Mouse (Mus musculus): ENCODE data around the gene Arid2. TPM values are rescaled to one million over a fixed set of nuclear protein-coding genes. Genes with fewer than 3 reads are reported as not detected.

Arid2 gene
- total and polyA plus RNA-seq, 3 experiments: 20.3 to 31.2 (median 25.9) TPM

DNA sequence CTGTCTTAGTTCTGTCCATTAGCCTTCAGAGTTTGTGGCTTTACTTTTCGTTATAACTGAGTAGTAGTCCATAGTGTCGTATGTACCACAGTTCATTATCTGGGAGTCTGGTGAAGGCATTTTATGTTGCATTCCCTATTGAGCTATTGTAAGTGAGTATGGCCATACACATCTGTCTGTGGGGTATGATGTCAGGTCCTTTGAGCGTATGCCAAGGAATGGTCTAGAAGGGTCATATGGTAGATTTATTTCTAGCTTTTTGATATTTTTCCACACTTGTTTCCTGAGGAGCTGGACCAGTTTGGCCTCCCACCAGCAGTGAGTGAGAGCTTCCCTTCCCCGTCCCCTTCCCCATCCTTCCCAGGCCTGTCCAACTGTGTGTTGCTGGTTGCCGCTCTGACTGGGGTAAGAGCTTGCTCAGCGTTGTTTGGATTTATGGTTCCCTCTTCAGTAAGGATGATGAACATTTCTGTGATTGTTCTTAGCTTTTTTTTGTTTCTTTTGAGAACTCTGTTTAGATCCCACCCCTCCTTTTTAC lies 58.1 kb downstream of the Arid2 start:
- H3K4me3 ChIP-seq (ENCODE audit: control insufficient read depth in 1 of 2, insufficient read depth in 1 of 2, low read depth in 2 of 2, low read length in 2 of 2): no peak overlapping the region
- H3K9me3 ChIP-seq (replicated peaks; ENCODE audit: insufficient read depth, low read length): no peaks in the 10 kb centered on the region
- H3K9ac ChIP-seq (ENCODE audit: control insufficient read depth, low read depth, low read length, poor library complexity, severe bottlenecking): no peak overlapping the region
- no peaks in the 10 kb centered on the region for H3K27me3 ChIP-seq (ENCODE audit: control insufficient read depth in 1 of 2, insufficient read depth in 2 of 2, low read length in 2 of 2)
- no peak for TF ChIP-seq NRF1 (IDR thresholded peaks at IDR 0.05; ENCODE audit: insufficient read depth, low read depth, low read length, poor library complexity, severe bottlenecking)
- TF ChIP-seq MXI1 (IDR thresholded peaks at IDR 0.05; ENCODE audit: low read depth, low read length): no peak
- TF ChIP-seq E2F4 (IDR thresholded peaks at IDR 0.05; ENCODE audit: borderline replicate concordance, low read depth, low read length): no peak
- no peak for TF ChIP-seq MAZ (IDR thresholded peaks at IDR 0.05; ENCODE audit: low read depth, low read length)
- TF ChIP-seq MYB (IDR thresholded peaks at IDR 0.05; ENCODE audit: low read depth, low read length): no peak
- TF ChIP-seq RAD21 (IDR thresholded peaks at IDR 0.05; ENCODE audit: low read depth, low read length): no peak
- DNase-seq (ENCODE audit: low read depth, low spot score): no peak
- peaks cover 0 to 32% of the 10 kb centered on the region in 2 experiments; a peak in 2 of 4 replicates for H3K36me3 ChIP-seq (ENCODE audit: control insufficient read depth in 1 of 2, insufficient read depth in 2 of 2, low read length in 2 of 2)
- peaks cover 22 to 32% of the 10 kb centered on the region in 2 experiments for H3K4me1 ChIP-seq (ENCODE audit: control insufficient read depth in 1 of 2, insufficient read depth in 2 of 2, low read length in 2 of 2)
- H3K79me2 ChIP-seq (ENCODE audit: control insufficient read depth, insufficient read depth, low read length, poor library complexity): peaks cover 5% of the 10 kb centered on the region; the same call in 1 of the 2 replicates
- peak overlapping the region; percentile 87 for H3K27ac ChIP-seq (ENCODE audit: control insufficient read depth, low read depth, low read length)

DNA sequence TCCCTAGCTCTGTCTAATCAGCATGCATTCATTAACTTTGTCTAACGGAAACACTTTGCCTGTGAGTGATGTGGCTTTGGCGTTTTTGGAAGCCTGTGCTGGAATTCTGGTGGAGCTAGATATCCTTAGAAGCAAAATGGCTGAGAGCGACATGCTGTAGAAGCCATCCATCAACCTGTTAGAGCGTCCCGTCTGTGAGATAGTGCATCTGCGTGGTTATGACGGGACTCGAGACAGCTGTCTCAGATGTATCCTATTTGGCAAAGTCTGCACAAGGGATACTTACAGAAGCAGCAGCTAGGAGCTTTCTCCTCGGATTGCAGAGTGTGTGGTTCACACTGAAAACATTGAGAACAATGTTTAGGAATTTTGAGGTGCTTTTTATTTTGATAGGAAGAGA lies 64.1 kb downstream of the Arid2 start:
- H3K9me3 ChIP-seq (replicated peaks; ENCODE audit: insufficient read depth, low read length): no peaks in the 10 kb centered on the region; the same call in 1 of the 2 replicates
- no peak overlapping the region for H3K27ac ChIP-seq (ENCODE audit: control insufficient read depth, low read depth, low read length)
- 0 out of 2 replicates have a peak, but pooled peaks cover 1% of the 10 kb centered on the region for H3K79me2 ChIP-seq (ENCODE audit: control insufficient read depth, insufficient read depth, low read length, poor library complexity)
- peaks cover 0 to 14% of the 10 kb centered on the region in 2 experiments; a peak in 2 of 4 replicates for H3K36me3 ChIP-seq (ENCODE audit: control insufficient read depth in 1 of 2, insufficient read depth in 2 of 2, low read length in 2 of 2)
- H3K9ac ChIP-seq (ENCODE audit: control insufficient read depth, low read depth, low read length, poor library complexity, severe bottlenecking): no peak overlapping the region
- TF ChIP-seq GABPA (IDR thresholded peaks at IDR 0.05; ENCODE audit: low read depth, low read length) (no peak), SMC3 (IDR thresholded peaks at IDR 0.05; ENCODE audit: low read depth, low read length) (no peak), POLR2A (IDR thresholded peaks at IDR 0.05; ENCODE audit: control insufficient read depth in 1 of 2, insufficient read depth in 1 of 2, low read depth in 1 of 2, low read length in 2 of 2, poor library complexity in 1 of 2) (no peak), ZC3H11A (IDR thresholded peaks at IDR 0.05; ENCODE audit: low read depth, low read length) (no peak), RAD21 (IDR thresholded peaks at IDR 0.05; ENCODE audit: low read depth, low read length) (no peak), EP300 (IDR thresholded peaks at IDR 0.05; ENCODE audit: low read depth in 1 of 2, low read length in 2 of 2) (no peak), POLR2AphosphoS5 (IDR thresholded peaks at IDR 0.05; ENCODE audit: borderline replicate concordance, low read depth, low read length) (no peak), CTCF (IDR thresholded peaks at IDR 0.05 in 2 of 3, conservative IDR thresholded peaks at IDR 0.05 in 1 of 3; ENCODE audit: control insufficient read depth in 1 of 3, insufficient read depth in 1 of 3, low read depth in 2 of 3, low read length in 3 of 3, poor library complexity in 1 of 3, severe bottlenecking in 1 of 3) (no peak), USF2 (IDR thresholded peaks at IDR 0.05; ENCODE audit: borderline replicate concordance in 1 of 2, insufficient read depth in 1 of 2, low read depth in 1 of 2, low read length in 2 of 2) (no peak), NRF1 (IDR thresholded peaks at IDR 0.05; ENCODE audit: insufficient read depth, low read depth, low read length, poor library complexity, severe bottlenecking) (no peak), MAFK (IDR thresholded peaks at IDR 0.05; ENCODE audit: borderline replicate concordance, low read depth, low read length) (no peak), NELFE (IDR thresholded peaks at IDR 0.05; ENCODE audit: low read depth, low read length) (no peak), E2F4 (IDR thresholded peaks at IDR 0.05; ENCODE audit: borderline replicate concordance, low read depth, low read length) (no peak), TCF12 (IDR thresholded peaks at IDR 0.05; ENCODE audit: low read depth, low read length) (no peak), ZMIZ1 (IDR thresholded peaks at IDR 0.05; ENCODE audit: low read depth, low read length) (no peak), HCFC1 (IDR thresholded peaks at IDR 0.05; ENCODE audit: low read depth, low read length) (no peak), SIN3A (IDR thresholded peaks at IDR 0.05; ENCODE audit: low read length) (no peak), CHD2 (IDR thresholded peaks at IDR 0.05; ENCODE audit: low read length) (no peak), MAX (IDR thresholded peaks at IDR 0.05; ENCODE audit: low read length) (no peak)
- H3K4me1 ChIP-seq (ENCODE audit: control insufficient read depth in 1 of 2, insufficient read depth in 2 of 2, low read length in 2 of 2): no peaks in the 10 kb centered on the region
- DNase-seq (ENCODE audit: low read depth, low spot score): no peak
- no peaks in the 10 kb centered on the region for H3K27me3 ChIP-seq (ENCODE audit: control insufficient read depth in 1 of 2, insufficient read depth in 2 of 2, low read length in 2 of 2)
- no peak overlapping the region for H3K4me3 ChIP-seq (ENCODE audit: control insufficient read depth in 1 of 2, insufficient read depth in 1 of 2, low read depth in 2 of 2, low read length in 2 of 2)

Data from MEL (cell line).